Mouse (Mus musculus) ES-E14 (cell line): ENCODE data around the gene Gpr108. TPM values are rescaled to one million over a fixed set of nuclear protein-coding genes. Genes with fewer than 3 reads are reported as not detected.

Experiments used
- DNase-seq: peaks from one replicate; pipeline ENCODE4 v3.0.0-alpha.2; 2013; ENCODE audit warnings: low read depth, low spot score
- H3K27ac ChIP-seq: 2 replicates; pipeline ENCODE4 v1.5.1; 2012; ENCODE audit warnings: low read depth, mild to moderate bottlenecking, low read length, moderate library complexity, mixed read lengths; ENCODE audit not compliant: poor library complexity, insufficient read depth, severe bottlenecking
- H3K36me3 ChIP-seq: 2 replicates; pipeline ENCODE4 v1.6.1; 2012; ENCODE audit warnings: mild to moderate bottlenecking, low read length, moderate library complexity, mixed read lengths; ENCODE audit not compliant: control insufficient read depth, poor library complexity, insufficient read depth, severe bottlenecking
- H3K4me1 ChIP-seq, 2 experiments: fragments of 150-350 bp in 1 of 2; sonication (generic) in 1 of 2; 2 replicates each; pipeline ENCODE4 v1.6.1; 2012; ENCODE audit warnings: low read length in 2 of 2, mild to moderate bottlenecking in 1 of 2, mixed read lengths in 1 of 2; ENCODE audit not compliant: control insufficient read depth in 2 of 2, insufficient read depth in 2 of 2, poor library complexity in 1 of 2
- H3K4me3 ChIP-seq, 2 experiments: fragments of 150-350 bp in 1 of 2; sonication (generic) in 1 of 2; 2 replicates each; pipeline ENCODE4 v1.5.1; 2012; ENCODE audit warnings: low read length in 2 of 2, low read depth in 1 of 2, mild to moderate bottlenecking in 1 of 2, mixed read lengths in 1 of 2; ENCODE audit not compliant: insufficient read depth in 1 of 2, poor library complexity in 1 of 2, severe bottlenecking in 1 of 2
- H3K9ac ChIP-seq: 2 replicates; pipeline ENCODE4 v1.6.1; 2012; ENCODE audit warnings: low read depth, mild to moderate bottlenecking, low read length, mixed read lengths; ENCODE audit not compliant: poor library complexity, insufficient read depth, severe bottlenecking
- H3K9me3 ChIP-seq: fragments of 150-350 bp; sonication (generic); 2 replicates; pipeline ENCODE4 v1.6.1; 2012; ENCODE audit warnings: low read depth, mild to moderate bottlenecking, low read length; ENCODE audit not compliant: control insufficient read depth, insufficient read depth
- CHD2 ChIP-seq: IDR thresholded peaks from 2 replicates; pipeline ENCODE4 v1.6.1; 2014; ENCODE audit warnings: mild to moderate bottlenecking, low read depth, low read length, inconsistent platforms
- HCFC1 ChIP-seq: IDR thresholded peaks from 2 replicates; pipeline ENCODE4 v1.6.1; 2012; ENCODE audit warnings: low read length, inconsistent platforms, borderline replicate concordance; ENCODE audit not compliant: insufficient read depth
- MAFK ChIP-seq: IDR thresholded peaks from 2 replicates; pipeline ENCODE4 v1.6.1; 2014; ENCODE audit warnings: mild to moderate bottlenecking, low read depth, low read length, inconsistent platforms; ENCODE audit not compliant: insufficient read depth
- ZC3H11A ChIP-seq: IDR thresholded peaks from 2 replicates; pipeline ENCODE4 v1.6.1; 2012; ENCODE audit warnings: low read depth, mild to moderate bottlenecking, inconsistent platforms, low read length, borderline replicate concordance
- ZNF384 ChIP-seq: IDR thresholded peaks from 2 replicates; pipeline ENCODE4 v1.6.1; 2012; ENCODE audit warnings: low read depth, low read length, inconsistent platforms
- in situ Hi-C, 2 experiments: fragments of 600-800 bp; cut with MboI; formaldehyde crosslinking; loops; one replicate each; pipeline ENCODE4 v1.15.1; 2025; ENCODE audit warnings: low sequenced_read_pairs in 2 of 2, inconsistent platforms in 1 of 2; ENCODE audit not compliant: unreplicated experiment in 2 of 2
- total RNA-seq: library from RNA; depleted of rRNA; stranded (reverse); fragments of 300-350 nt; gene quantifications from 2 replicates; pipeline ENCODE4 v1.2.3, GENCODE M21; 2012

Gpr108 gene
- total RNA-seq, 1 experiment, result 25.0 TPM

- Histone ChIP-seq H3K9me3 (no peaks in the 10 kb centered on the region), H3K27ac (no peak overlapping the region; the same call in 1 of the 2 replicates), H3K4me3 (no peak overlapping the region), H3K36me3 (peaks cover 12% of the 10 kb centered on the region), H3K4me1 (peaks cover 0 to 19% of the 10 kb centered on the region in 2 experiments; a peak in 3 of 4 replicates), H3K9ac (no peak overlapping the region)
- no peak for DNase-seq
- TF ChIP-seq ZNF384 (no peak), CHD2 (no peak), MAFK (no peak), HCFC1 (no peak), ZC3H11A (no peak)
- in situ Hi-C loops, result no loop called here
These were observed 19.4 kb upstream of the Gpr108 start for GRCm38 (mm10) chr17:57267556-57268126.

GRCm38 (mm10) chr17:57264972-57265945 is 17.0 kb upstream of the Gpr108 start:
- in situ Hi-C loops, result no loop called here
- peaks cover 30% of the 10 kb centered on the region for H3K36me3 ChIP-seq
- peaks cover 0 to 23% of the 10 kb centered on the region in 2 experiments; a peak in 3 of 4 replicates for H3K4me1 ChIP-seq
- DNase-seq, result no peak
- no peak for TF ChIP-seq MAFK
- no peak overlapping the region for H3K9ac ChIP-seq
- H3K27ac ChIP-seq, result no peak overlapping the region
- peak overlapping the region in 1 of 2 experiments; percentile 54; a peak in 2 of 4 replicates for H3K4me3 ChIP-seq
- H3K9me3 ChIP-seq, result no peaks in the 10 kb centered on the region

GRCm38 (mm10) chr17:57264164-57264563 is 15.9 kb upstream of the Gpr108 start:
- in situ Hi-C loops, result no loop called here
- no peak overlapping the region for H3K9ac ChIP-seq
- H3K4me1 ChIP-seq, result peaks cover 0 to 23% of the 10 kb centered on the region in 2 experiments; a peak in 3 of 4 replicates
- peaks cover 34% of the 10 kb centered on the region for H3K36me3 ChIP-seq
- no peak overlapping the region for H3K4me3 ChIP-seq
- TF ChIP-seq ZNF384 (no peak), MAFK (no peak), HCFC1 (no peak), ZC3H11A (no peak)
- no peak for DNase-seq
- H3K9me3 ChIP-seq, result no peaks in the 10 kb centered on the region
- H3K27ac ChIP-seq, result no peak overlapping the region

- H3K4me3 ChIP-seq, result no peak overlapping the region
- H3K27ac ChIP-seq, result no peak overlapping the region
- peaks cover 0 to 23% of the 10 kb centered on the region in 2 experiments; a peak in 3 of 4 replicates for H3K4me1 ChIP-seq
- H3K9me3 ChIP-seq, result no peaks in the 10 kb centered on the region
- in situ Hi-C loops, result no loop called here
- H3K36me3 ChIP-seq, result peaks cover 44% of the 10 kb centered on the region
- no peak overlapping the region for H3K9ac ChIP-seq
- no peak for DNase-seq
- no peak for TF ChIP-seq ZC3H11A
- TF ChIP-seq MAFK, result no peak
- no peak for TF ChIP-seq CHD2
- TF ChIP-seq HCFC1, result no peak
- no peak for TF ChIP-seq ZNF384
These were observed 14.8 kb upstream of the Gpr108 start for GRCm38 (mm10) chr17:57262901-57263550.
